Mouse (Mus musculus) cerebellum, adult 11-12 months (tissue): ENCODE data around the gene Clrn3.

Experiments used
- DNase-seq: peaks from one replicate; pipeline ENCODE4 v3.0.0; 2022

Clrn3 gene

DNA sequence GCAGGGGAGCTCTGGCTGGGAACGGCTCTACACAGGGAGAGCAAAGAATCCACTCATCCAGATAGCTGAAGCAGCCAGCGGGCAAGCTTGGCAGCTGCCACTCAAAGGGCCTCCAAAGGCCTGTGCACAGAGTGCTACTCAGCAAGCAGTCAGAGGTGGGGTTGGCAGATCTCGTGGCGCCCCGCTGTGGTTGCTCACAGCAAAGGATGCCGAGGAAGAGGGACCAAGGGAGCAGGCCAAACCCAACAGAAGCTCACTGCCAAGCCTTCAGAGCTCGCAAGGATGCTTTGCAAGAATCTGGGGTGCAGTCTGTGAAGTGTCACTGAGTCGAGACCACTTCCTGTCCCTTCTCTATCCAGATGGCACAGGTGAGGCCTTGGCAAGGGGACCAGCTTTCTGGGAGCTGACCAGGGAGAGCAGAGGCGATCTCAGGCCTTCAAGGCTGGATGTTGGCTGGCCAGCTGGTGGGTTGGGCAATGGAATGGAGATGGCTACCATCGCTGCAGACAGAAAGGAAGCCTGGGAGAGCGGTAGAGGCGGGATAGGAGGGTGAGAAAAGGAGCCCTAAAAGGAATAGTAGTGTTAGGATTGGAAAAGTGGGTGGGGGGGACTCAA is 42.6 kb downstream of the Clrn3 start:
- DNase-seq, result peak; percentile 80

DNA sequence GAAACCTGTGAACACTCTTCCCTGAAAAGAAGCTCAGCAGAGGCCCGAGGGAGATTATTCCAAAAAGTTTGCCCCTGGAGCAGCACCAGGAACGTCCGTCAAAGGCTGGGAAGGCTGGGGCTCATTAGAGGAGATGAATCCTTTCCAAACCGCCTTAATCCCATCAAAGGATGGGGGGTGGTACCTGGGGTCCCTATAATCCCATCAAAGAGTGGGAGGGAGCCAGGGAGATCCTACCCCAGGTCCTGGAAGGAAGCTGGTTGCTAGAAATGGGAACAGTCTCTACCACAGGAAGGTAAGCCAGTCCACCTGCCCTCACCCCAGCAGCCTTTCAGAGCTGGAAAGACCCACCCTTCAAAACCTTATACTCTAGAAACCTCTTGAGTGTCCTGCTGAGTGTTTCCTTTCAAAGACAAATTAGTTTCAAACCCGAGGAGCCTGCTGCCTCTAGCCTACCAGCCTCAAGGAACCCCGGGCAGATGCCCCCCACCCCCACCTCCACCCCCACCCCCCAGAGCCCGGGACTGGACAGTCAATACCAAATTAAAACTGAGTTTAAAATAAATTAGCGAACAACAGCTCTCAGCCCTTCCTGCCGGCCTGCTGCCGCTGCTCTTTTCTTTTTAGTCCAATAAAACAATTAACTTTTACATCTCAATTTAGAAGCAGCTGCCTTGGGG is 43.2 kb downstream of the Clrn3 start:
- no peak for DNase-seq

DNA sequence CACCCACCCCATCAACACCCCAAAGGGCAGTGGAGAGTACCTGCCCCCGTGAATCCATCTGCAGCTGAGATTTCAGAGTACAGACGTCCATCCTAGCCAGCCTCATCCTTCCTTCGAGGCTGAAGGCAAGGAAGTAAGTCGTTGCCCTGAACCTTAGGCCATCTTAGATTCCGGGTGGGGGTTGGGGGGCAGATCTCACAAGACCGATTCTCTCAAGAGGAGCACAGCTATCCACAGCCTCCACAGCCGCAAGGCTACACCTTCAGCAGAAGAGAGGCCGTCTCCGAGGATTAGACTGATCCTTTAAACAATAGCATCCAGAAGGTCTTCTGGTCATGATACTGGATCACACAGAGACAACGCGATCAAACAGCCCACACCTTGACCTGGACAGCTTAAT is 44.1 kb downstream of the Clrn3 start:
- no peak for DNase-seq

DNA sequence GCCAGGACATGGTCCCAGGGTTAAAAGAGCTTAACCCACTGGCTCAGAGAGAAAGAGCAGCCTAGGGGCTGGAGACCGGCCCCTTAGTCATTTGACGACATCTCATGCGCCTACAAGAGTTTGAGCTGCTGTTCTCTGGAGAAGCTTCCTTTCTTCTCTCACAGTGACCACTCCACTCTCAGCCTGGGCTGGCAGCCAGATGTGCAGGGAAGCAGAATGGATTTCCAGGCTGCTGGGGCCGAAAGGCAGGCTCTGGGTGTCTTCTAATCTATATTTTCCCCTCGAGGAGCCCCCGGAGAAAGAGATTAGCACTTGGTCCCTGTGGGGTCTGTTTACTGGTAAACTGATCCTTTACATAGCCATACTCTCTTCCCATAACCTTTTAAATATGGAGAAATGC is 44.7 kb downstream of the Clrn3 start:
- DNase-seq, result no peak

DNA sequence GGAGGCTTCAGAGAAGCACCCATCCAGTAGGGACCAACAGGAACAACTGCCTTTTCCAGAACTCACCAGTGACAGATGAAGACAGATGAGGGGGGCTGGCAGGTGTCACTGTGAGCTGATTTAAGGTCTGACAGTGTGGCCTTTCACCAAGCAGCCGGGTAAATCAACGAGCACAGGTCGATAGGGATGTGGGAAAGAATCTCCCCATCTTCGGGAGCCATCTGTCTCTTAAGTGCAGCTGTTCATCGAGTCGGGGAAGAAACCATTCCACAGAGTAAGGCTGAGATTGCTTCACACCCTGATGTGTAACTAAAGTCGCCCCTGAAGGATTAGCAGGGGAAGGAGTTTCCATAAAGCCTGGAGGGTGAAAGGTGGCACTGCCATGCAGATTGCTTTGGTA is 47.3 kb downstream of the Clrn3 start:
- no peak for DNase-seq

DNA sequence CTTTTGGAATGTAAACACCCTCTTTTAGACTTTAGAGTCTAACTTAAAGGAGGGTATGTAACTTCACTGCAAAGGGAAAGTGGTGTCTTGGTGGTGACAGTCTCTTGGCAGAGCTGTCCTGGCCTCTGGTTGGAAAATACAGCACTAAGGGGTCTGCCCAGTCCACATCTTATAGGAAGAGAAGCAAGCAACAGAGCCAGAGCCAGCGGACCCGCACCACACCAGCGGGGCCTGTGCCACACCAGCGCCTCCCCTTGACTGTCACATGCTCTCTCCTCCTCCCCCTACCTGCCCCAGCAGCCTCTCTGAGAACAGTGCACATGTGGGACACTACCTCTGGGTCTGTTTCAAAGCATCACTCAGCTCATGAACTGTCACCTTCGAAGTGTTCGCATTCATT is 48.5 kb downstream of the Clrn3 start:
- DNase-seq, result no peak

DNA sequence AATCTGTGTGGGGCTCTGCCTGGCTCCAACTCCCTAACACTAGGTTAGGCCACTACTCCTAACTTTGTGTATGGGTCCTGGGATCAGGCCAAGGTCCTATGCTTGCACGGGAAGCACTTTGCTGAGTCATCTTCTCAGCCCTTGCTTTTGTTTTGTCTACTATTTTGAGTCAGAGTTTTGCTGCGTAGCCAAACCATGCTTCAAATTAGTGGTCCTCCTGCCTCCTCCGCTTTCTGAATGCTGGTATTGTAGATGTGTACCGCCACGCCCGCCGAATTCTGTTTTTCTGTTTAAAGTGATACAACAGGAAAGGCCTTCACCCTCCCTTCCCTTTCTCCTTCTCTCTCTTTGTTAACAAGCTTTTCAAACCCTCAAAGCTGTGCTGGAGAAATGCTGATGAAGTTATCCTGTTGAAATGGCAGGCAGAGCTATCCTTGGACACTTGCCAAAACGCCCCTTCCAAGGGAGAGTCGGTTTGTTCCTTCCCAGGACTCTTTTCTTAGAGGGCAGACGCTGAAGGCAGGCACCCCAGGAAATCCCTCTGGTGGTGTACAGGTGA is 49.1 kb downstream of the Clrn3 start:
- DNase-seq, result no peak

DNA sequence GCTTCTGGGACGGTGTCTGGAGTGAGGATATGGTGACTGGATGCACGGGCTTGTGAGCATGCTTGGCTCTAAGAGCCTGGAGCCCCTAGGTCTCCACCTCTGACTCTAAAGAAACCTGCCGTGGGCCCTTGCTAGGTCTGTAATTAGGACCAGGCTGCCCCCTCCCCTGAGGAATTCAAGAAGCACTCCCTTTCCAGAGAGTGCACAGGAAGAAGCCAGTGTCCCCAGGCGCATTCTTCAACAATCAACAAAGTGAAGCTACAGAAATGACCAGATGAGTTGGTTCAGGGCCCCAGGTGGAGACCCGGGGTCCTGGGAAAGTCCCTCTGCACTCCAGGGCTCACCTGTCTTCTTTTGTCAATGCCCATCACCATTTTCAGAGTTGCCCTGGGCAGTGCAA is 51.2 kb downstream of the Clrn3 start:
- no peak for DNase-seq

DNA sequence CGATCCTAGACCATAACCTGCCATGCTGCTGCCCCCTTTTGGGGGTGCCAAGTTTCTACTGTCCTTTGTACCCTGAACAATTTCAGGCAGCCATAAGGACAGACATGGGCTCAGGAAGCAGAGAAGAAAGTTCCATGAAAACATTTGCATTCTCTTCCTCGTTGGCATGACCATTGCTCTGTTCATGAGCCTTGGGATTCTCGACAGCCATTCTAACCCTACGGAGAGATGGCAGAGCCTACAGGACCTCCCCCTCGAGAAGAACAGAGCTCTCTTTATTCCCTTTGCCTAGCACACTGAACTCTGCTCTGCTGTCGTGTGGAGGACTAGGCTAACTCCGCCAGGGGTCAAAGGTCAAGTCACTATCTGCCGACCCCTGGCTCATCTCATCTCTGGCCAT is 52.5 kb downstream of the Clrn3 start:
- DNase-seq, result no peak

DNA sequence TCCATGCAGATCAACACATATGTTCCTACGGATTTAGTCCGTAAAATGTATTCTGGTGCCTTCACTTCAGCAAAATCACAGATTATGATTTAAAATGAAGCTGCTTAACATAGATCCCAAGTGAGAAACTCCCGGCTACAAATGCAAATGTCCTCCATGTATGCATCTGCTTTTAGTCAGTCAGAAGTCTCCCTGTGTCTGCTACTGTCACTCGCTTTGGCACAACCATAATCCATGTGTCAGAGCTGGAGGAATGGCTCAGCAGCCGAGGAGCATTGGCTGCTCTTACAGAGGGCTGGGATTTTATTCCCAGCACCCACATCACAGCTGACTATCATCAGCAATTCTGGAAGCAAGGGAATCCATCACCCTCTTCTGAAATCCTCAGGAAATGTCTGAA is 58.1 kb downstream of the Clrn3 start:
- DNase-seq, result no peak

DNA sequence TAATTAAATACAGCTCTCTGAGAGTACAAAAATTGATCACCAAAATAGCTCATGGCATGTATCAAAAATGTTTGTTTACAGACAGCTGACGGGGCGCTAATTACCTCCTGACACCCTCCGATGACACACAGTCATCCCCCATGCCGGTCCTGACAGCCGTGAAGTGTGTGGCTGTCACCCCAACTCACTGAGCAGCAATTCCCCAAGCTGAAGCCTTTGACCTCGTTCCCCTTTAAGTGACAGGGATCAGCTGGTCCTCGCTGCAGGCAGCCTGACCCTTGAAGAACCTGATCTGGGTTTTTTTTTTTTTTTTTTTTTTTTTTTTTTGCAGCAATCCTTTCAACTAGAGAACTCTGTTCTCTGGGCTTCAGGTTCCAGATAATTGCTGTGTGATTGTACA is 59.8 kb downstream of the Clrn3 start:
- no peak for DNase-seq

DNA sequence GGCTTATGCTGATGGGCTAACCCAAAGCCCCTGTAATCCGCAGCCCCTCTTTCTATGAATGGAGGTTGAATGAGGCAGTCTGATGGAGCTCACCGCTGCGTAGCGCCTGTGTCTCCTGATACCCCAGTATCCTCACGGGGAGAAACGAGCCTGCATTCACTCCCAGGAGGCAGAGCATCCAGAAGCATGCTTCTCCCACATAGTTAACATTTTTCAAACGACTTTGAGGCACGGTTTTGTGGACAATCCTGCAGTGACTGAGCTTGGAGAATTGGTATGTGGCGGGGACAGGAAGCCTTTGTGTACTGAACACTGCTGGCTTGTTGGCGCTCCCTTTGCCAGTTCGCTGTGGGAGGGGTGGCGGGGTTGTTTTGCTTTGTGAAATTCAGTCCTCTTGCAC is 63.2 kb downstream of the Clrn3 start:
- peak; percentile 19 for DNase-seq

DNA sequence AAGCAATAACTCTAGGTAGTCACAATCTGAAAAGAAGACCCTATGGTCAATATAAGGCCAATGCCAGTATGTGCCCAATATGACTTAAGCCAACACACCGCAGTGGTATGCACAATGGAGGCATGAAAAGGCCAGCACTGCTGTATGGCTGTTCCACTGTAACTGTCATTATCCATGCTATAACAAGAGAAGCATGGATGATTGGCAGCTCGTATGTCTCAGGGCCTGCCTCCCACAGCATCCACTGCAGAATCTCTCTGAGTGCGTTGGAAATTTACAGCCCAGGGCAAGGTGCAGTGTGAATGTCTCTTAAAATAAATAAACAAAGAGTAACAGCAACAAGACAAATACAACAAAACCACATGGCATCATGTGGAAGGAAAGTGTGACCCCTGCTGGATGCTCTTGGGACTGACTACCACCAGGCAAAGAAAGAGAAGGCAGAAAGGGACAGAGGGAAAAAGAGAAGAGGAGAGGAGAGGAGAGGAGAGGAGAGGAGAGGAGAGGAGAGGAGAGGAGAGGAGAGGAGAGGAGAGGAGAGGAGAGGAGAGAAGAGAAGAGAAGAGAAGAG is 63.7 kb downstream of the Clrn3 start:
- DNase-seq, result peak; percentile 15
